Mouse (Mus musculus) hindbrain, embryonic 11.5 days (tissue): ENCODE data around the gene Actr5. TPM values are rescaled to one million over a fixed set of nuclear protein-coding genes. Genes with fewer than 3 reads are reported as not detected.

Source experiments
- ATAC-seq: fragments of 200-750 bp; cut with Nextera tagmentation; 2 replicates; pipeline ENCODE4 v1.8.0; 2017; ENCODE audit warnings: mild to moderate bottlenecking, moderate TSS enrichment, moderate library complexity; ENCODE audit not compliant: low FRiP score
- DNase-seq: peaks from one replicate; pipeline ENCODE4 v3.0.0-alpha.2; 2015; ENCODE audit warnings: low spot score
- H3K27ac ChIP-seq: fragments of 300-500 bp; sonication (generic); 2 replicates; pipeline ENCODE4 v1.5.1; 2014; ENCODE audit warnings: mild to moderate bottlenecking, low read depth, low read length
- H3K27me3 ChIP-seq: fragments of 300-500 bp; sonication (generic); 2 replicates; pipeline ENCODE4 v1.6.1; 2014; ENCODE audit warnings: mild to moderate bottlenecking, low read length, moderate library complexity, mixed read lengths; ENCODE audit not compliant: control insufficient read depth, insufficient read depth
- H3K36me3 ChIP-seq: fragments of 300-500 bp; sonication (generic); 2 replicates; pipeline ENCODE4 v1.6.1; 2014; ENCODE audit warnings: mild to moderate bottlenecking, low read length, moderate library complexity, mixed read lengths; ENCODE audit not compliant: control insufficient read depth, insufficient read depth
- H3K4me1 ChIP-seq: fragments of 300-500 bp; sonication (generic); replicated peaks from 2 replicates; pipeline ENCODE4 v1.6.1; 2014; ENCODE audit warnings: low read length, mixed read lengths; ENCODE audit not compliant: control insufficient read depth, insufficient read depth
- H3K4me2 ChIP-seq: fragments of 300-500 bp; sonication (generic); replicated peaks from 2 replicates; pipeline ENCODE4 v1.6.1; 2014; ENCODE audit warnings: mild to moderate bottlenecking, low read depth, low read length
- H3K4me3 ChIP-seq: fragments of 300-500 bp; sonication (generic); 2 replicates; pipeline ENCODE4 v1.5.1; 2014; ENCODE audit warnings: low read depth, low read length
- H3K9ac ChIP-seq: fragments of 300-500 bp; sonication (generic); 2 replicates; pipeline ENCODE4 v1.6.1; 2014; ENCODE audit warnings: low read depth, low read length
- H3K9me3 ChIP-seq: fragments of 300-500 bp; sonication (generic); 2 replicates; pipeline ENCODE4 v1.6.1; 2016; ENCODE audit warnings: low read length; ENCODE audit not compliant: control insufficient read depth
- WGBS: fragments of 180-500 bp; shearing (Covaris S2); extraction: QIAGEN DNeasy Blood & Tissue Kit; methylation state at CpG from one replicate; pipeline ENCODE4 v1.1.7; 2014; 5-methylcytosine and 5-hydroxymethylcytosine counted together
- microRNA counts: library from miRNA; unstranded; fragments of <30 nt; microRNA quantifications from one replicate; lab custom pipeline; 2015
- polyA plus RNA-seq: library from polyadenylated mRNA; unstranded; fragments of >200 nt; fragmentation: Nextera tagmentation; extraction: Ambion mirVana; gene quantifications from 2 replicates; pipeline ENCODE4 v1.2.1, GENCODE M21; 2014

The Actr5 gene
- polyA plus RNA-seq, 1 experiment from 2014 or later = 13.7 TPM

DNA sequence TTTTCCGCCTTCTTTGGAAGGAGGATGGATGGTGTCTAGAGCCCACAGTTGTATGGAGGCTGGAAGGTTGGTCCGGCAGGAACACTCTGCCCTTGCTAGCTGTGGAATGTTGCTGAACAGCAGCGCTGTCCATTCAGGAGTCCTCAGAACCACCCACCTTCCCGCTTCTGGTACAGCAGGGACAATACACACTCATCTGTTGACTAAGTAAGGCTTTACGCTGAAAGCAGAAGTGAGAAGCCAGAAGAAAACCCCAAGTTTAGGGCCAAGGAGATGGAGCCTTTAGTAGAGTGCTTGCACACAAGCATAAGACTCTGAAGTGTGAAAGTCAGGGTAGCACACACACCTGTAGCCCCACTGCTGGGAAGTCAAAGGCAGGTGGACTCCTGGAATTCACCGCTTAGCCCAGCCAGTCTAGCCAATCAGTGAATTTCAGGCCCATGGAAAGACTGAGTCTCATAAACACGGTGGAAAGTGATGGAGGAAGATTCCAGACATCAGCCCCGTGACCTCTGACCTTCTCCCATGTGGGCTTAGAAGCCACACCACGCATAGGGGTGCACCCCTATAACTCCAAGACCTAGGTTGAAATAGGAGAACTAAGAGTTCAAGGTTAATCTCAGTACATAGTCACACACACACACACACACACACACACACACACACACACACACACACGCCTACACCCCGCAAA lies 57.8 kb downstream of the Actr5 start:
- DNase-seq = no peak
- no peaks in the 10 kb centered on the region for H3K36me3 ChIP-seq
- no peak overlapping the region for H3K9ac ChIP-seq
- no peak overlapping the region for H3K4me3 ChIP-seq
- H3K4me1 ChIP-seq = no peaks in the 10 kb centered on the region
- ATAC-seq = no peak
- no peaks in the 10 kb centered on the region for H3K9me3 ChIP-seq
- no peak overlapping the region for H3K4me2 ChIP-seq
- no peaks in the 10 kb centered on the region for H3K27me3 ChIP-seq
- no peak overlapping the region for H3K27ac ChIP-seq
- whole genome bisulfite sequencing = 61% methylated on average over 11 of the region's 11 CpGs

DNA sequence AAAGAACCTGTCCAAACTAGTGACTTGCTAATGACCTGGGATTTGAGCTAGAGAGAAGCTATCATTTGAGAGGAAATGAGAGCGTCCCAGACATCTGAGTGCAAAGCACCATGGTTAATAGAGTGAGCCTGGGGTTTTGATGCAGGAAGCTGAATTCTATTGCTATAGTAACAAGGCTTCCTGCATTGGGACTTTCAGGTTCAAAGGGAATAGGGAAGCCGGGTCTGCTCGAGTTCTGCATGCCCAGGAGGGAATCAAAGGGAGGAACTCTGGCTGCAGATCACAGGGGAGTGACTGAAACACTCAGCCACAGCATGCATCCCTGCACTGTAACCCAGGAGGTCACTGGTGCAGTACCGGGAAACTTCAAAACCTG lies 58.3 kb downstream of the Actr5 start:
- no peak overlapping the region for H3K27ac ChIP-seq
- H3K9me3 ChIP-seq = no peaks in the 10 kb centered on the region
- WGBS = 29% methylated on average over 4 of the region's 4 CpGs
- H3K4me2 ChIP-seq = no peak overlapping the region
- no peaks in the 10 kb centered on the region for H3K36me3 ChIP-seq
- H3K4me3 ChIP-seq = no peak overlapping the region
- DNase-seq = no peak
- no peaks in the 10 kb centered on the region for H3K27me3 ChIP-seq
- ATAC-seq = no peak
- H3K4me1 ChIP-seq = no peaks in the 10 kb centered on the region
- H3K9ac ChIP-seq = no peak overlapping the region

DNA sequence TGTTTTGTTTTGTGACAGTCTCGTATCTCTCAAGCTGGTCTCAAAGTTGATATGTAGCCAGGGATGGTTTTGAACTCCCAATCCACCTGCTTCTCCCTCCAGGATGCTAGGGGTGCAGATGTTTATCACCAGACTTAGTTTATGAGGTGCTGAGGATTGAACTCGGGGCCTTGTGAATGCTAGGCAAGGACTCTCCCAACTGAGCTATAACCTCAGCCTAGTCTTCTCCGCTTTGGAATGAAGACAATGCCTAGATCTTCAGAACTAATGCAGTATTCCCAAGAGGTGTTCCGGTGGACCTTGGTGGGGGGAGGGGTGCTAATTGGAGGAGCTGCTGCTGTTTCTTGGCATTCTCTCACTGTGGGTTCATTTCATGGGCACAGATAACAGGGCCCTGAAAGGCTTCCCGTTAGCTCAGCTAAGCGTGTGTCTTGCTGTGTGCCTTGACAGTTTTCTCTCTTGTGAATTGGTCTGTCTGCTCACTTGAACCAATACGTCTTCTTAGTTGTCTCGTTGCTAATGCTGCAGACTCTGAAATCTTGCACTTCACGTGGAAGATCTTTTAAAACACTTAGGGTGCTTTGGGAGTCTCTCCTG lies 59.7 kb downstream of the Actr5 start:
- ATAC-seq (no peak), DNase-seq (no peak)
- no peak overlapping the region for H3K4me3 ChIP-seq
- H3K9me3 ChIP-seq = no peaks in the 10 kb centered on the region
- WGBS = 69% methylated on average over 9 of the region's 9 CpGs
- no peak overlapping the region for H3K4me2 ChIP-seq
- no peaks in the 10 kb centered on the region for H3K4me1 ChIP-seq
- no peaks in the 10 kb centered on the region for H3K36me3 ChIP-seq
- no peak overlapping the region for H3K27ac ChIP-seq
- no peak overlapping the region for H3K9ac ChIP-seq
- no peaks in the 10 kb centered on the region for H3K27me3 ChIP-seq

DNA sequence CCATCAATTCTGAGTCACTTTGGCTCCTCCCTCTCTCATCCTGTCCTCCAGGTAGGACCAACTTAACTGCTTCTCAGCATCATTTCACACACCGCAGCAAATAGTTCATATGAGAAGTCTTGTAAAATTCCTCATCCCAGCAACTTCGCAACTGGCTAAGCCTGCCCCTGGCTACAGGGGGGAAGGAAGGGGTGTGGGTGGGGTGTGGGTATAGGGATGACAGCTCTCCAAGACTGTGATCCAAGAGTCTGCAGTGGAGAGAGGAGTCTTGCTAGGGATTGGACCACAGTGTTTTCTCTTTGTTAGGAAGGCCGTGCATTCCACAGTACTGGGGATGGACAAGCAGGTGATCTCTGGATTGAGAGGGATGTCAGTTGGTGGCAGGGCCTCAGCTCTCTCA lies 60.2 kb downstream of the Actr5 start:
- Histone ChIP-seq H3K4me2 (no peak overlapping the region), H3K9ac (no peak overlapping the region), H3K9me3 (no peaks in the 10 kb centered on the region), H3K4me3 (no peak overlapping the region), H3K27me3 (no peaks in the 10 kb centered on the region), H3K27ac (no peak overlapping the region), H3K4me1 (no peaks in the 10 kb centered on the region), H3K36me3 (no peaks in the 10 kb centered on the region)
- 80% methylated on average over 3 of the region's 3 CpGs for WGBS
- no peak for DNase-seq
- ATAC-seq = no peak

DNA sequence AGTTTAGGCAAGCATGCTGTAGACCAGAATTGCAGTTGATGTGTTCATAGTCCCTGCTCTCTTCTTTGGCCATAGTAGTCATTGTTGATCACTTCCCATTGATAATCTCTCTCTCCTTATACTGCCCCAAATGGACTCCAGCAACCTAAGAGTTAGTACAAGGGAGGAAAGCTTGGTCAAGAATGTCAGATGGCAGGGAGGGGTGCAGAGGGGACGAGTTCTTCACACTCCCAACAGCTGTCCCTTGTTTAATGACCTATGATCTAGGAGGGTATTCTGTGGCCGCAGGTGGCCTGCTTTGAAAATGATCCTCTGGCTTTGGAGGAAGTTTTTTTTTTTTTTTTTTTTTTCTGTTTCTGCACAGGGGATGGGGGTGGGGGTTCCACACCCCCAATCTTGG lies 61.7 kb downstream of the Actr5 start:
- no peaks in the 10 kb centered on the region for H3K36me3 ChIP-seq
- H3K27ac ChIP-seq = no peak overlapping the region
- ATAC-seq (no peak), DNase-seq (no peak)
- H3K27me3 ChIP-seq = no peaks in the 10 kb centered on the region
- no peaks in the 10 kb centered on the region for H3K4me1 ChIP-seq
- H3K4me3 ChIP-seq = no peak overlapping the region
- H3K4me2 ChIP-seq = no peak overlapping the region
- WGBS = 38% methylated on average over 2 of the region's 2 CpGs
- no peak overlapping the region for H3K9ac ChIP-seq
- H3K9me3 ChIP-seq = no peaks in the 10 kb centered on the region

DNA sequence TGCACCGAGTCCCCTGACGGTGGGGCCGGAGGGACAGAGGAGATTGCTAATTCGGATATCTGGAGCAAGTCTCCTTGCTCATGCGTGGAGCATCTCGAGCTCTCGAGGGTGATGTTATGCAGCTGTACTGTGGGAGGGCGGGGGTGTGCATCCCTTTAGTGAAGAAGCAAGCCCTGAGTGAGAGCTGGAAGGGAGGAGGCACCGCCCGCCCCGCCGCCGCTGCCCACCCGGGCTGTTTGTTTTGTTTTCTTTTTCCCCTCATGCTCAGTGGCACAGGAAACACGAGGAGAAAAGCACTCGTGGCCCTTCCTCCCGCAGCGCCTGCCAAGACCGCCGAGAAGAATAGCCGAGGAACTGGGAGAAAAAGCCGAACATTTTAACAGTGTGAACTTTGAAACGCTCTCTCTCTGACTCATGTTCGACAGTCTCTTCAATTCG lies 63.1 kb downstream of the Actr5 start:
- Histone ChIP-seq H3K36me3 (no peaks in the 10 kb centered on the region), H3K4me1 (no peaks in the 10 kb centered on the region), H3K27ac (no peak overlapping the region), H3K9ac (no peak overlapping the region), H3K4me3 (no peak overlapping the region), H3K27me3 (no peaks in the 10 kb centered on the region), H3K9me3 (no peaks in the 10 kb centered on the region), H3K4me2 (no peak overlapping the region)
- WGBS = 61% methylated on average over 25 of the region's 25 CpGs
- no peak for ATAC-seq
- DNase-seq = no peak

MicroRNAs encoded within 50 kb of the gene (microRNA counts, 519-probe panel; counts per million panel counts)
- microRNA mmu-miR-3474 (lab: Ali Mortazavi, UCI) = not detected

Other genes starting within 250 kb of the Actr5 start
- 42.3 and 79.1 TPM in 2 replicates for gene Snhg11, start 249.2 kb upstream of the Actr5 start, polyA plus RNA-seq
- gene Ralgapb, start 215.0 kb upstream of the Actr5 start, polyA plus RNA-seq = 25.6 and 32.4 TPM in 2 replicates
- not detected in 2 replicates for gene Adig, start 122.3 kb upstream of the Actr5 start, polyA plus RNA-seq
- gene Arhgap40, start 112.1 kb upstream of the Actr5 start, polyA plus RNA-seq = 0.37 and 0.54 TPM in 2 replicates
- gene Slc32a1, start 14.1 kb upstream of the Actr5 start, polyA plus RNA-seq = 1.9 and 2.9 TPM in 2 replicates
- 2.4 and 3.6 TPM in 2 replicates for gene Ppp1r16b, start 40.5 kb downstream of the Actr5 start, polyA plus RNA-seq
- 37.8 and 38.3 TPM in 2 replicates for gene Fam83d, start 143.2 kb downstream of the Actr5 start, polyA plus RNA-seq
- 14.8 and 15.4 TPM in 2 replicates for gene Dhx35, start 169.9 kb downstream of the Actr5 start, polyA plus RNA-seq